Mouse (Mus musculus): ENCODE results near the gene Kri1. TPM values are rescaled to one million over a fixed set of nuclear protein-coding genes. Genes with fewer than 3 reads are reported as not detected.
A peak's percentile ranks its signal among the peaks of the same experiment; 100 is the strongest.
"Not testable (repeated sequence)": the region's sequence is repeated elsewhere in the genome, so short reads cannot be mapped to it uniquely, and the experiment has no call there.

Gene Kri1
- total RNA-seq, 2 experiments from 2014 or later = 50.7 to 86.3 TPM

- no peak for ATAC-seq (replicated peaks; ENCODE audit: low FRiP score, low TSS enrichment, poor library complexity, severe bottlenecking)
These were observed 11.5 kb downstream of the Kri1 start for GRCm38 (mm10) chr9:21276307-21276706.

- no peak for ATAC-seq (replicated peaks; ENCODE audit: low FRiP score, low TSS enrichment, poor library complexity, severe bottlenecking)
These were observed 12.0 kb downstream of the Kri1 start for GRCm38 (mm10) chr9:21275727-21276126.

GRCm38 (mm10) chr9:21275013-21275710 lies 12.6 kb downstream of the Kri1 start:
- peak; percentile 35; the same call in 1 of the 2 replicates for ATAC-seq (replicated peaks; ENCODE audit: low FRiP score, low TSS enrichment, poor library complexity, severe bottlenecking)

GRCm38 (mm10) chr9:21274336-21274735 lies 13.4 kb downstream of the Kri1 start:
- ATAC-seq (replicated peaks; ENCODE audit: low FRiP score, low TSS enrichment, poor library complexity, severe bottlenecking) = no peak

- no peak for ATAC-seq (replicated peaks; ENCODE audit: low FRiP score, low TSS enrichment, poor library complexity, severe bottlenecking)
These were observed 14.1 kb downstream of the Kri1 start for GRCm38 (mm10) chr9:21273520-21274228.

- ATAC-seq (replicated peaks; ENCODE audit: low FRiP score, low TSS enrichment, poor library complexity, severe bottlenecking) = no peak
These were observed 14.7 kb downstream of the Kri1 start for GRCm38 (mm10) chr9:21273094-21273493.

GRCm38 (mm10) chr9:21272391-21272790 lies 15.4 kb downstream of the Kri1 start:
- ATAC-seq (replicated peaks; ENCODE audit: low FRiP score, low TSS enrichment, poor library complexity, severe bottlenecking) = no peak

GRCm38 (mm10) chr9:21269590-21269989 lies 18.2 kb downstream of the Kri1 start:
- not testable (repeated sequence) for ATAC-seq (replicated peaks; ENCODE audit: low FRiP score, low TSS enrichment, poor library complexity, severe bottlenecking)

- no peak for ATAC-seq (replicated peaks; ENCODE audit: low FRiP score, low TSS enrichment, poor library complexity, severe bottlenecking)
These were observed 19.5 kb downstream of the Kri1 start for GRCm38 (mm10) chr9:21268305-21268704.

- no peak for ATAC-seq (replicated peaks; ENCODE audit: low FRiP score, low TSS enrichment, poor library complexity, severe bottlenecking)
These were observed 20.9 kb downstream of the Kri1 start for GRCm38 (mm10) chr9:21266889-21267288.

GRCm38 (mm10) chr9:21265611-21266010 lies 22.2 kb downstream of the Kri1 start:
- ATAC-seq (replicated peaks; ENCODE audit: low FRiP score, low TSS enrichment, poor library complexity, severe bottlenecking) = no peak

GRCm38 (mm10) chr9:21265000-21265561 lies 22.7 kb downstream of the Kri1 start, which contains the start of gene Atg4d:
Atg4d (plus strand) TSS chr9:21265293.
- peak; percentile 92 for ATAC-seq (replicated peaks; ENCODE audit: low FRiP score, low TSS enrichment, poor library complexity, severe bottlenecking)

- ATAC-seq (replicated peaks; ENCODE audit: low FRiP score, low TSS enrichment, poor library complexity, severe bottlenecking) = peak; percentile 67
These were observed 23.3 kb downstream of the Kri1 start for GRCm38 (mm10) chr9:21264272-21264999.

GRCm38 (mm10) chr9:21261831-21262230 lies 25.9 kb downstream of the Kri1 start:
- no peak for ATAC-seq (replicated peaks; ENCODE audit: low FRiP score, low TSS enrichment, poor library complexity, severe bottlenecking)

- no peak for ATAC-seq (replicated peaks; ENCODE audit: low FRiP score, low TSS enrichment, poor library complexity, severe bottlenecking)
These were observed 27.2 kb downstream of the Kri1 start for GRCm38 (mm10) chr9:21260491-21261040.

- not testable (repeated sequence) for ATAC-seq (replicated peaks; ENCODE audit: low FRiP score, low TSS enrichment, poor library complexity, severe bottlenecking)
These were observed 31.4 kb downstream of the Kri1 start for GRCm38 (mm10) chr9:21256349-21256748.

GRCm38 (mm10) chr9:21254690-21255089 lies 33.1 kb downstream of the Kri1 start:
- ATAC-seq (replicated peaks; ENCODE audit: low FRiP score, low TSS enrichment, poor library complexity, severe bottlenecking) = no peak

GRCm38 (mm10) chr9:21251116-21251735 lies 36.5 kb downstream of the Kri1 start:
- no peak for ATAC-seq (replicated peaks; ENCODE audit: low FRiP score, low TSS enrichment, poor library complexity, severe bottlenecking)

- no peak for ATAC-seq (replicated peaks; ENCODE audit: low FRiP score, low TSS enrichment, poor library complexity, severe bottlenecking)
These were observed 37.3 kb downstream of the Kri1 start for GRCm38 (mm10) chr9:21250509-21250908.
